Mouse (Mus musculus) ES-Bruce4 (cell line): ENCODE measurements around the gene Pola1.

Source experiments
- CTCF ChIP-seq: IDR thresholded peaks from one replicate; pipeline ENCODE4 v1.8.1; 2011; ENCODE audit warnings: low read depth, low read length
- POLR2A ChIP-seq: IDR thresholded peaks from one replicate; pipeline ENCODE4 v1.8.1; 2011; ENCODE audit warnings: low read length; ENCODE audit not compliant: insufficient read depth

- no peak for TF ChIP-seq POLR2A
- no peak for TF ChIP-seq CTCF
Measured at GRCm38 (mm10) chrX:93428956-93429737, 202.8 kb downstream of the Pola1 start.
